Mouse (Mus musculus): ENCODE data around the gene Slc27a2. TPM values are rescaled to one million over a fixed set of nuclear protein-coding genes. Genes with fewer than 3 reads are reported as not detected.

The Slc27a2 gene
- polyA plus RNA-seq, 1 experiment, result not detected

DNA sequence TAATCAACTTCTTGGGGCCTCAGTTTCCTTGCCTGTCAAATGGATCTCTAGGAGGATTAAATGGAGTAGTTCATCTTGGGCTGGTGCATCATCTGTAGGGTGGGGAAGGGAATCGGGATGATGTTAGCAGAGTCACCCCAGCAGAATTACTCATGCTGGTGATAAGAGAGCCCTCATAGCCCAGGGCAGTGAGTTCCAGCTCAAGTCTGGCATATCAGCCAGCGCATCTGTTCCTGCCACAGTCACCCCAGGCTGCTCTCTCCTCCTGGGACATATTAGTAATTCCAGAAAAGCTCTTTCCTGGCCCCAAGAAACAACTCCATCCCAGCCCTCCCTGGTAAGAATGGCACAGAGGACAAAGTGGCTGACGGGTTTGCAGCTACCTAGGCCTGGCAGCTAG is 63.1 kb downstream of the Slc27a2 start:
- Histone ChIP-seq H3K79me2 (ENCODE audit: control insufficient read depth, insufficient read depth) (no peaks in the 10 kb centered on the region), H3K27me3 (ENCODE audit: control insufficient read depth, insufficient read depth, insufficient read length) (no peaks in the 10 kb centered on the region), H3K36me3 (ENCODE audit: control insufficient read depth, insufficient read depth) (no peaks in the 10 kb centered on the region), H3ac (ENCODE audit: control insufficient read depth, insufficient read length, low read depth) (no peak overlapping the region), H3K79me3 (ENCODE audit: low read depth) (no peaks in the 10 kb centered on the region), H3K4me3 (ENCODE audit: insufficient read depth, poor library complexity, severe bottlenecking) (no peak overlapping the region)
- TF ChIP-seq MYOD1 (IDR thresholded peaks at IDR 0.05; ENCODE audit: control insufficient read depth, insufficient read length, low read depth) (peak; percentile 32), CEBPB (IDR thresholded peaks at IDR 0.05; ENCODE audit: low read depth) (no peak)

DNA sequence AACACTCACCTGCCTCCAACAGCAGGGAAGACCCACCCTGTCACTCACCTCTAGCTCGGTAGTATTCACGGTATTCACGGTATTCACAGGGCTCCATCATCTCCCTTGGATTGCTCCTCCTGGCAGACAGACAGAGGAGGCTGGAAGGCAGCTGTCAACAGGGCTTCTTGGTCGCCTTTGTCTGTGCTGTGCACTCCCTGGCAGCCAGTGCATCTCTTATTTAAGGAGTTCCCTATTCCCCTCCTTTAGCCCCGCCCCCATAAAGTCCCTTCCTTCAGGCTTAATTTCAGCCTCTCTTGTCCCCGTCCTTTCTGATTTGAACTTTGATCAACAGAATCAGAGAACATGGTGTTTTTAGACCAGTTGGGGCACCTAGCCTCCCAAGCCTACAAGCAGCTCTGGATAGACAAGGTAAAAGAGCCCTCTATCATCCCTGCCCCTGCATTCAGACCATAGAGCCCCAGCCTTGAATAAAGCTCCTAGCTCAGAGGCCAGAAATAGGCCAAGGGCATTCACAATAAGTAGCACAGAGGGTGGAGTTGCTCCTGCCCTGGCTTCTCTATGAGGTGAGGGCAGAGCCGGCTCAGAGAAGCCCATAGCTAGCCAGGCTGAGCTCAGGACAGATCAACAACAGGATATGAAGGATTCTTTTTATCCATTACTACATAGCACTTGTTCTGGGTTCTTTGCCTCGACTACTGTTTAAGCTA is 66.4 kb downstream of the Slc27a2 start:
- TF ChIP-seq CTCF (IDR thresholded peaks at IDR 0.05; ENCODE audit: control insufficient read depth, insufficient read depth, insufficient read length), result no peak
- no peak for TF ChIP-seq FOSL1 (IDR thresholded peaks at IDR 0.05; ENCODE audit: insufficient read depth, low read length, poor library complexity, severe bottlenecking)
- TF ChIP-seq USF1 (IDR thresholded peaks at IDR 0.05; ENCODE audit: low read depth), result no peak
- no peak for TF ChIP-seq MYOD1 (IDR thresholded peaks at IDR 0.05; ENCODE audit: control insufficient read depth, insufficient read length, low read depth)
- TF ChIP-seq MYOG (IDR thresholded peaks at IDR 0.05; ENCODE audit: control insufficient read depth, extremely low read depth, insufficient read length), result no peak
- Histone ChIP-seq H3ac (ENCODE audit: control insufficient read depth, insufficient read length, low read depth) (no peak overlapping the region), H3K79me3 (ENCODE audit: low read depth) (no peaks in the 10 kb centered on the region), H3K36me3 (ENCODE audit: control insufficient read depth, insufficient read depth) (no peaks in the 10 kb centered on the region), H3K27me3 (ENCODE audit: control insufficient read depth, insufficient read depth, insufficient read length) (no peaks in the 10 kb centered on the region), H3K79me2 (ENCODE audit: control insufficient read depth, insufficient read depth) (no peaks in the 10 kb centered on the region), H3K4me3 (ENCODE audit: insufficient read depth, poor library complexity, severe bottlenecking) (no peak overlapping the region)

DNA sequence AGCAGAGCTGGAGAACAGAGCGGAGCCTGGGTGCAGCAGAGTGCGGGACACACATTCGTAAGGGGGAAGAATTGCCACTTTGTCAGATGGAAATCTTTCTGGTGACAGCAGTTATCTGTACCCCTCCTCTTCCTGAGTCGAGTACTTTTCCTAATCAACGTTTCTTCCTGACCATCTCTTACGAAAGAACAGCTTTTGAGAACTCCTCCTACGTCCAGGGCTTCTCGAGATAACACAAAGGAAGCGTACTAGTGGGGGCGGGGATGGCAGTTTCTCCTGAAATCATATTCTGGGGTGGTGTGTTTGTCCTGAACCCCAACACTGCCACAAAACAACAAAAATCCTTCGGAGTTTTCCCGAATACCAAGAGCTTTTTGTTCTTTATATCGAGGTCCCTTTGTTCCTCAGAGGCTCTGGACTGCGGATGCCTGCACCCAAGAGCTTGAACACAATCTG is 67.1 kb downstream of the Slc27a2 start, which contains the start of gene Hdc:
Gene Hdc (minus strand): TSS at position 51 of the 456 bp plus-strand sequence.
- H3K79me3 ChIP-seq (ENCODE audit: low read depth), result no peaks in the 10 kb centered on the region
- H3ac ChIP-seq (ENCODE audit: control insufficient read depth, insufficient read length, low read depth), result no peak within 1 kb of the TSS
- H3K79me2 ChIP-seq (ENCODE audit: control insufficient read depth, insufficient read depth), result no peaks in the 10 kb centered on the region
- TF ChIP-seq MYOG (IDR thresholded peaks at IDR 0.05; ENCODE audit: control insufficient read depth, extremely low read depth, insufficient read length) (no peak), MYOD1 (IDR thresholded peaks at IDR 0.05; ENCODE audit: control insufficient read depth, insufficient read length, low read depth) (no peak), USF1 (IDR thresholded peaks at IDR 0.05; ENCODE audit: low read depth) (no peak), CEBPB (IDR thresholded peaks at IDR 0.05; ENCODE audit: low read depth) (no peak), CTCF (IDR thresholded peaks at IDR 0.05; ENCODE audit: control insufficient read depth, insufficient read depth, insufficient read length) (no peak), FOSL1 (IDR thresholded peaks at IDR 0.05; ENCODE audit: insufficient read depth, low read length, poor library complexity, severe bottlenecking) (no peak), MAX (IDR thresholded peaks at IDR 0.05) (no peak)
- no peak within 1 kb of the TSS for H3K4me3 ChIP-seq (ENCODE audit: insufficient read depth, poor library complexity, severe bottlenecking)
- no peaks in the 10 kb centered on the region for H3K27me3 ChIP-seq (ENCODE audit: control insufficient read depth, insufficient read depth, insufficient read length)
- no peaks in the 10 kb centered on the region for H3K36me3 ChIP-seq (ENCODE audit: control insufficient read depth, insufficient read depth)

DNA sequence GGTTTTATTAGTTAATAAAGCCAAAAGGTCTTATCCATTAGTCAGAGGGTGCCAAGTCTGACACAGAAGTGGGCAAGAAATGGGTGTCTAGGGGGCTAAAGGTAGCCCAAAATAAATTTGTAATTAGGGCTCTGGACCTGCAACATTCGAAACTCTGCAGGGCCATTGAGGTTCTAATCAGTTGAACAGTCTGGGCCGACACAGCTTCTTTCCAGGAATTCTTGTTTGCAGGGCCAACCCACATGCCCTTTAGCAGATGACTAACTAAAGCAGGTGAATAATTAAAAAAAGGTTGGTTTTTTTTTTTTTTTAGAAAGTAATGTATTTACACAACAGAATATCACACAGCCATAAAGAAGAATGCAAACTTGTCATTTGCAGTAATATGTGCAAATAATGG is 70.2 kb downstream of the Slc27a2 start:
- peaks cover 5% of the 10 kb centered on the region for H3K36me3 ChIP-seq (ENCODE audit: control insufficient read depth, insufficient read depth)
- H3K4me3 ChIP-seq (ENCODE audit: insufficient read depth, poor library complexity, severe bottlenecking), result no peak overlapping the region
- TF ChIP-seq MYOG (IDR thresholded peaks at IDR 0.05; ENCODE audit: control insufficient read depth, extremely low read depth, insufficient read length) (no peak), FOSL1 (IDR thresholded peaks at IDR 0.05; ENCODE audit: insufficient read depth, low read length, poor library complexity, severe bottlenecking) (no peak), MAX (IDR thresholded peaks at IDR 0.05) (no peak), USF1 (IDR thresholded peaks at IDR 0.05; ENCODE audit: low read depth) (no peak), MYOD1 (IDR thresholded peaks at IDR 0.05; ENCODE audit: control insufficient read depth, insufficient read length, low read depth) (no peak), CTCF (IDR thresholded peaks at IDR 0.05; ENCODE audit: control insufficient read depth, insufficient read depth, insufficient read length) (no peak), CEBPB (IDR thresholded peaks at IDR 0.05; ENCODE audit: low read depth) (no peak)

DNA sequence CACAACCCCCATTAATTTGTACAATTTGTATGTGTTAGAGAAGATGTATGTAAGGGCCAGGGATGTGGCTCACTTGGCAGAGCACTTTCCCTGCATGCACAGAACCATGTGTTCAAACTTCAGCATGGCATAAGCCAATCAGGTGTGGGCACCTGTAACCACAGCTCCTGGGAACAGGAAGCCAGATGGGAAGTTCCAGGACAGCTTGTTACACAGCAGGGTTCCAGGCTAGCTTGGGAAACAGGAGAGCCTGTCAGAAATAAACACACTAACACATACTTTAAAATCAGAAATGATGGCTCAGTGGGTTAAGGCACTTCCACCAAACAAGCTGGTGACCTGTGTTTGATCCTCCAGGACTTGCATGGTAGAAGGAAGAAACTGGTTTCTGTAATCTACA is 70.9 kb downstream of the Slc27a2 start:
- no peak overlapping the region for H3K4me3 ChIP-seq (ENCODE audit: insufficient read depth, poor library complexity, severe bottlenecking)
- H3K79me2 ChIP-seq (ENCODE audit: control insufficient read depth, insufficient read depth), result no peaks in the 10 kb centered on the region
- no peak overlapping the region for H3ac ChIP-seq (ENCODE audit: control insufficient read depth, insufficient read length, low read depth)
- TF ChIP-seq CTCF (IDR thresholded peaks at IDR 0.05; ENCODE audit: control insufficient read depth, insufficient read depth, insufficient read length), result no peak
- TF ChIP-seq FOSL1 (IDR thresholded peaks at IDR 0.05; ENCODE audit: insufficient read depth, low read length, poor library complexity, severe bottlenecking), result no peak
- no peak for TF ChIP-seq MYOG (IDR thresholded peaks at IDR 0.05; ENCODE audit: control insufficient read depth, extremely low read depth, insufficient read length)
- no peak for TF ChIP-seq USF1 (IDR thresholded peaks at IDR 0.05; ENCODE audit: low read depth)
- TF ChIP-seq MAX (IDR thresholded peaks at IDR 0.05), result no peak
- no peaks in the 10 kb centered on the region for H3K27me3 ChIP-seq (ENCODE audit: control insufficient read depth, insufficient read depth, insufficient read length)
- no peaks in the 10 kb centered on the region for H3K79me3 ChIP-seq (ENCODE audit: low read depth)
- H3K36me3 ChIP-seq (ENCODE audit: control insufficient read depth, insufficient read depth), result peaks cover 10% of the 10 kb centered on the region

More for the DNA sequence above, 70.2 kb downstream of the Slc27a2 start:
- no peak overlapping the region for H3ac ChIP-seq (ENCODE audit: control insufficient read depth, insufficient read length, low read depth)
- no peaks in the 10 kb centered on the region for H3K27me3 ChIP-seq (ENCODE audit: control insufficient read depth, insufficient read depth, insufficient read length)
- no peaks in the 10 kb centered on the region for H3K79me2 ChIP-seq (ENCODE audit: control insufficient read depth, insufficient read depth)
- H3K79me3 ChIP-seq (ENCODE audit: low read depth), result no peaks in the 10 kb centered on the region

DNA sequence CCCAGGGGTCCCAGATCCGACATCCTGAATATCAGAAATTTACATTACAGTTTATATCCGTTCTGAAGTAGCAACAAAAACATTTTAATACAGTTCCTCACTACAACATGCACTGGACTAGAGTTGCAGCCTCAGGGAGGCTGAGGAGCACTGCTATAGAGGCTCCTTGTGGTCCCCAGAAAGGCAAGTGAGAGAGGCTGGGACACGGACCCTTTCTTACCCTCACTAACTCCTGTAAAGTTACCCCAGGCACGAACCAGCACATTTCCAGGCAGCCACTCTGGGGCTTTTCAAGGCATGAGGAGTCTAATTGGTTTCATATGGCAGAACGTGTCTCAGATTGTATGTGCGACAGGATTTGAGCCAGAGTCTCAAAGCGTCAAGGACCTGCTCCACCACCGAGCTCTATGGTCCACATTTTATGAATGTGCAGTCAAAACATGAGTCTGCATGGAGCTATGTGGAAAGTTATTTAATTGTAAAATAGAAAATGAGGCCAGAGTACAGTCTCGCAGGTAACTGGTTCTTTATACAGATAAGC is 76.3 kb downstream of the Slc27a2 start:
- H3K36me3 ChIP-seq (ENCODE audit: control insufficient read depth, insufficient read depth), result peaks cover 38% of the 10 kb centered on the region
- no peak for TF ChIP-seq CTCF (IDR thresholded peaks at IDR 0.05; ENCODE audit: control insufficient read depth, insufficient read depth, insufficient read length)
- no peak for TF ChIP-seq CEBPB (IDR thresholded peaks at IDR 0.05; ENCODE audit: low read depth)
- TF ChIP-seq MYOG (IDR thresholded peaks at IDR 0.05; ENCODE audit: control insufficient read depth, extremely low read depth, insufficient read length), result no peak
- no peak for TF ChIP-seq USF1 (IDR thresholded peaks at IDR 0.05; ENCODE audit: low read depth)
- no peak for TF ChIP-seq FOSL1 (IDR thresholded peaks at IDR 0.05; ENCODE audit: insufficient read depth, low read length, poor library complexity, severe bottlenecking)
- no peak for TF ChIP-seq MYOD1 (IDR thresholded peaks at IDR 0.05; ENCODE audit: control insufficient read depth, insufficient read length, low read depth)
- no peak for TF ChIP-seq MAX (IDR thresholded peaks at IDR 0.05)
- H3K79me3 ChIP-seq (ENCODE audit: low read depth), result no peaks in the 10 kb centered on the region
- no peak overlapping the region for H3K4me3 ChIP-seq (ENCODE audit: insufficient read depth, poor library complexity, severe bottlenecking)
- H3K27me3 ChIP-seq (ENCODE audit: control insufficient read depth, insufficient read depth, insufficient read length), result no peaks in the 10 kb centered on the region
- no peak overlapping the region for H3ac ChIP-seq (ENCODE audit: control insufficient read depth, insufficient read length, low read depth)
- H3K79me2 ChIP-seq (ENCODE audit: control insufficient read depth, insufficient read depth), result no peaks in the 10 kb centered on the region

All from C2C12 (cell line).